Mouse (Mus musculus): ENCODE results near the gene Agtrap. TPM values are rescaled to one million over a fixed set of nuclear protein-coding genes. Genes with fewer than 3 reads are reported as not detected.
"Not testable (repeated sequence)": the region's sequence is repeated elsewhere in the genome, so short reads cannot be mapped to it uniquely, and the experiment has no call there.

Agtrap gene
- polyA plus RNA-seq, 1 experiment from 2014 or later: 14.8 TPM

- 88% methylated on average over 21 of the region's 21 CpGs for WGBS
- H3K4me3 ChIP-seq: no peak overlapping the region
- no peaks in the 10 kb centered on the region for H3K27me3 ChIP-seq
- H3K36me3 ChIP-seq: peaks cover 86% of the 10 kb centered on the region
- H3K9me3 ChIP-seq: no peaks in the 10 kb centered on the region
- H3K27ac ChIP-seq: no peak overlapping the region
- H3K4me2 ChIP-seq: no peak overlapping the region
- no peak overlapping the region for H3K9ac ChIP-seq
- ATAC-seq (ENCODE audit: insufficient number of reproducible peaks, low FRiP score, low TSS enrichment, low read depth): no peak
- peaks cover 1% of the 10 kb centered on the region; the same call in 1 of the 2 replicates for H3K4me1 ChIP-seq
Measured at GRCm38 (mm10) chr4:148054961-148055695, 32.7 kb downstream of the Agtrap start.

GRCm38 (mm10) chr4:148053417-148053920, 34.4 kb downstream of the Agtrap start:
- no peak for ATAC-seq (ENCODE audit: insufficient number of reproducible peaks, low FRiP score, low TSS enrichment, low read depth)
- WGBS: 90% methylated on average over 12 of the region's 12 CpGs
- no peak overlapping the region for H3K4me2 ChIP-seq

GRCm38 (mm10) chr4:148052976-148053375, 34.9 kb downstream of the Agtrap start:
- Histone ChIP-seq H3K4me1 (no peaks in the 10 kb centered on the region), H3K4me2 (no peak overlapping the region), H3K27me3 (no peaks in the 10 kb centered on the region), H3K4me3 (no peak overlapping the region), H3K27ac (no peak overlapping the region), H3K9ac (no peak overlapping the region), H3K9me3 (no peaks in the 10 kb centered on the region), H3K36me3 (peaks cover 99% of the 10 kb centered on the region)
- ATAC-seq (ENCODE audit: insufficient number of reproducible peaks, low FRiP score, low TSS enrichment, low read depth): no peak
- 62% methylated on average over 2 of the region's 2 CpGs for WGBS

More at GRCm38 (mm10) chr4:148053417-148053920, 34.4 kb downstream of the Agtrap start:
- Histone ChIP-seq H3K4me3 (no peak overlapping the region), H3K9ac (no peak overlapping the region), H3K27ac (no peak overlapping the region), H3K36me3 (peaks cover 99% of the 10 kb centered on the region), H3K27me3 (no peaks in the 10 kb centered on the region), H3K9me3 (no peaks in the 10 kb centered on the region), H3K4me1 (no peaks in the 10 kb centered on the region)

- H3K27me3 ChIP-seq: no peaks in the 10 kb centered on the region
- WGBS: 88% methylated on average over 11 of the region's 11 CpGs
- H3K4me3 ChIP-seq: no peak overlapping the region
- H3K4me1 ChIP-seq: no peaks in the 10 kb centered on the region
- no peaks in the 10 kb centered on the region for H3K9me3 ChIP-seq
- ATAC-seq (ENCODE audit: insufficient number of reproducible peaks, low FRiP score, low TSS enrichment, low read depth): no peak
- H3K4me2 ChIP-seq: no peak overlapping the region
- peaks cover 94% of the 10 kb centered on the region for H3K36me3 ChIP-seq
- H3K27ac ChIP-seq: no peak overlapping the region
- no peak overlapping the region for H3K9ac ChIP-seq
Measured at GRCm38 (mm10) chr4:148051886-148052285, 35.9 kb downstream of the Agtrap start.

GRCm38 (mm10) chr4:148051046-148051776, 36.6 kb downstream of the Agtrap start:
- Histone ChIP-seq H3K4me2 (no peak overlapping the region), H3K27me3 (no peaks in the 10 kb centered on the region), H3K27ac (no peak overlapping the region), H3K9ac (no peak overlapping the region), H3K9me3 (no peaks in the 10 kb centered on the region), H3K4me1 (no peaks in the 10 kb centered on the region), H3K36me3 (peaks cover 91% of the 10 kb centered on the region), H3K4me3 (no peak overlapping the region)
- no peak for ATAC-seq (ENCODE audit: insufficient number of reproducible peaks, low FRiP score, low TSS enrichment, low read depth)
- 77% methylated on average over 13 of the region's 13 CpGs for WGBS

GRCm38 (mm10) chr4:148050396-148050914, 37.4 kb downstream of the Agtrap start:
- ATAC-seq (ENCODE audit: insufficient number of reproducible peaks, low FRiP score, low TSS enrichment, low read depth); H3K9me3 ChIP-seq; H3K27me3 ChIP-seq; H3K4me3 ChIP-seq; H3K9ac ChIP-seq; H3K4me2 ChIP-seq; H3K4me1 ChIP-seq; H3K27ac ChIP-seq: not testable (repeated sequence)
- peaks cover 91% of the 10 kb centered on the region for H3K36me3 ChIP-seq
- 90% methylated on average over 3 of the region's 3 CpGs for WGBS

GRCm38 (mm10) chr4:148046450-148047031, 41.3 kb downstream of the Agtrap start:
- H3K9ac ChIP-seq: no peak overlapping the region
- H3K4me3 ChIP-seq: no peak overlapping the region
- H3K36me3 ChIP-seq: peaks cover 77% of the 10 kb centered on the region
- H3K27me3 ChIP-seq: no peaks in the 10 kb centered on the region
- no peaks in the 10 kb centered on the region for H3K9me3 ChIP-seq
- H3K4me2 ChIP-seq: no peak overlapping the region
- no peak overlapping the region for H3K27ac ChIP-seq
- 73% methylated on average over 4 of the region's 4 CpGs for WGBS
- H3K4me1 ChIP-seq: peaks cover 15% of the 10 kb centered on the region
- ATAC-seq (ENCODE audit: insufficient number of reproducible peaks, low FRiP score, low TSS enrichment, low read depth): no peak

- H3K4me3 ChIP-seq: no peak overlapping the region
- no peak for ATAC-seq (ENCODE audit: insufficient number of reproducible peaks, low FRiP score, low TSS enrichment, low read depth)
- no peaks in the 10 kb centered on the region for H3K9me3 ChIP-seq
- no peak overlapping the region for H3K9ac ChIP-seq
- H3K36me3 ChIP-seq: peaks cover 52% of the 10 kb centered on the region
- peaks cover 38% of the 10 kb centered on the region for H3K4me1 ChIP-seq
- H3K27me3 ChIP-seq: no peaks in the 10 kb centered on the region
- WGBS: 92% methylated on average over 2 of the region's 2 CpGs
- no peak overlapping the region for H3K4me2 ChIP-seq
- no peak overlapping the region for H3K27ac ChIP-seq
Measured at GRCm38 (mm10) chr4:148044113-148044512, 43.7 kb downstream of the Agtrap start.

GRCm38 (mm10) chr4:148043327-148043726, 44.5 kb downstream of the Agtrap start:
- H3K9ac ChIP-seq; H3K9me3 ChIP-seq; H3K4me3 ChIP-seq; H3K27ac ChIP-seq; ATAC-seq (ENCODE audit: insufficient number of reproducible peaks, low FRiP score, low TSS enrichment, low read depth); H3K4me2 ChIP-seq; H3K27me3 ChIP-seq: not testable (repeated sequence)
- 88% methylated on average over 7 of the region's 8 CpGs for WGBS
- H3K4me1 ChIP-seq: peaks cover 38% of the 10 kb centered on the region
- peaks cover 45% of the 10 kb centered on the region for H3K36me3 ChIP-seq

GRCm38 (mm10) chr4:148041611-148042191, 46.1 kb downstream of the Agtrap start:
- peak overlapping the region; percentile 86 for H3K27ac ChIP-seq
- H3K4me3 ChIP-seq: peak overlapping the region; percentile 81
- H3K36me3 ChIP-seq: peaks cover 35% of the 10 kb centered on the region
- 4% methylated on average over 16 of the region's 16 CpGs for WGBS
- ATAC-seq (ENCODE audit: insufficient number of reproducible peaks, low FRiP score, low TSS enrichment, low read depth): no peak
- no peaks in the 10 kb centered on the region for H3K9me3 ChIP-seq
- peak overlapping the region; percentile 41 for H3K9ac ChIP-seq
- peaks cover 43% of the 10 kb centered on the region for H3K4me1 ChIP-seq
- peak overlapping the region; percentile 85 for H3K4me2 ChIP-seq
- H3K27me3 ChIP-seq: no peaks in the 10 kb centered on the region

GRCm38 (mm10) chr4:148040933-148041610, 46.8 kb downstream of the Agtrap start:
- Histone ChIP-seq H3K27ac (peak overlapping the region; percentile 86), H3K4me1 (peaks cover 43% of the 10 kb centered on the region), H3K4me3 (peak overlapping the region; percentile 81), H3K9me3 (no peaks in the 10 kb centered on the region), H3K9ac (peak overlapping the region; percentile 41), H3K36me3 (peaks cover 32% of the 10 kb centered on the region), H3K27me3 (no peaks in the 10 kb centered on the region), H3K4me2 (peak overlapping the region; percentile 85)
- 0% methylated on average over 19 of the region's 19 CpGs for WGBS
- peak; percentile 53 for ATAC-seq (ENCODE audit: insufficient number of reproducible peaks, low FRiP score, low TSS enrichment, low read depth)

All from limb, embryonic 15.5 days (tissue).